Mouse (Mus musculus) cortical plate, adult 2 months (tissue): Measurements from ENCODE around the gene Enpp6.

ENCODE experiments used
- CTCF ChIP-seq: fragments of 200-500 bp; IDR thresholded peaks from 2 replicates; pipeline ENCODE4 v1.5.1; 2011; ENCODE audit warnings: mild to moderate bottlenecking, control low read depth, low read length; ENCODE audit not compliant: insufficient read depth; ENCODE audit errors: extremely low read depth
- POLR2A ChIP-seq: fragments of 200-500 bp; IDR thresholded peaks from 2 replicates; pipeline ENCODE4 v1.6.1; 2011; ENCODE audit warnings: mild to moderate bottlenecking, low read length, control low read depth; ENCODE audit not compliant: insufficient read depth; ENCODE audit errors: extremely low read depth

DNA sequence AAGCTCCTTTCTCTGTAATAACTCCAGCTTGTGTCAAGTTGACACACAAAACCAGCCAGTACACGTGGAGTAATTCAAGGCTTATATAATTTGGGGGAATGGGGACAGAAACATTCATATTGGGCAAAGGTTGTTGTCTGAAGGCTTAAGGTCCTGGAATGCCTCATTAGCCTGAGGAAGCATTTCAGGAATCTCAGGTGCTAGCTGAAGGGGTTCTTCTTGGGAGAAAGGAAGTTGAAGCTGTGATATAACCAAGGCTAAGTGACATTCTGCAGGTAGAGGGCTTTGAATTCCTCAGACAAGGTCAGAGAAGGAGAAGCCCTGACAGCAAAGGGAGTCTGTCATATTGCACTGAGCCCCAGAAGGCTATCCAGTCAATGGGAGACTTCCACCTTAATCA is 133.2 kb downstream of the Enpp6 start:
- no peak for TF ChIP-seq CTCF
- no peak for TF ChIP-seq POLR2A
